Mouse (Mus musculus): ENCODE results near the gene Rhox4f. TPM values are rescaled to one million over a fixed set of nuclear protein-coding genes. Genes with fewer than 3 reads are reported as not detected.
"Not testable (repeated sequence)": the region's sequence is repeated elsewhere in the genome, so short reads cannot be mapped to it uniquely, and the experiment has no call there.

Gene Rhox4f
- not detected in 2 replicates for polyA plus RNA-seq (2015; fragmentation: Nextera tagmentation; extraction: Ambion mirVana)

- H3K4me1 ChIP-seq; H3K36me3 ChIP-seq; H3K9me3 ChIP-seq; H3K4me3 ChIP-seq (replicated peaks); ATAC-seq (ENCODE audit: insufficient read depth, low FRiP score, low read depth); H3K27me3 ChIP-seq (replicated peaks); H3K4me2 ChIP-seq; H3K27ac ChIP-seq; H3K9ac ChIP-seq: not testable (repeated sequence)
- 94% methylated on average over 16 of the region's 19 CpGs for WGBS
Measured at GRCm38 (mm10) chrX:37607604-37608003, at the start of gene Rhox4f. Rhox4f (minus strand) TSS chrX:37607704.

GRCm38 (mm10) chrX:37651227-37651626 is 43.7 kb upstream of the Rhox4f start, which contains the start of gene Rhox4g:
Rhox4g (minus strand) TSS chrX:37651327.
- H3K4me1 ChIP-seq; H3K4me3 ChIP-seq (replicated peaks); H3K36me3 ChIP-seq; H3K9me3 ChIP-seq; H3K4me2 ChIP-seq; ATAC-seq (ENCODE audit: insufficient read depth, low FRiP score, low read depth); H3K27me3 ChIP-seq (replicated peaks); H3K27ac ChIP-seq; H3K9ac ChIP-seq: not testable (repeated sequence)
- 91% methylated on average over 15 of the region's 20 CpGs for WGBS

GRCm38 (mm10) chrX:37643370-37643769 is 35.9 kb upstream of the Rhox4f start, which contains the start of gene Rhox2g:
Rhox2g (minus strand) TSS chrX:37643470.
- not testable (repeated sequence) for H3K9me3 ChIP-seq; H3K27ac ChIP-seq; ATAC-seq (ENCODE audit: insufficient read depth, low FRiP score, low read depth); H3K4me1 ChIP-seq; H3K9ac ChIP-seq; H3K27me3 ChIP-seq (replicated peaks); H3K4me3 ChIP-seq (replicated peaks); H3K36me3 ChIP-seq; H3K4me2 ChIP-seq
- WGBS: 90% methylated on average over 6 of the region's 6 CpGs

- not testable (repeated sequence) for H3K9ac ChIP-seq; H3K4me2 ChIP-seq; ATAC-seq (ENCODE audit: insufficient read depth, low FRiP score, low read depth); H3K4me3 ChIP-seq (replicated peaks); H3K4me1 ChIP-seq; H3K27me3 ChIP-seq (replicated peaks); H3K27ac ChIP-seq; H3K36me3 ChIP-seq; H3K9me3 ChIP-seq
- WGBS: 91% methylated on average over 2 of the region's 2 CpGs
Measured at GRCm38 (mm10) chrX:37628512-37628911, 21.0 kb upstream of the Rhox4f start, which contains the start of gene Rhox3g. Rhox3g (minus strand) TSS chrX:37628612.

- not testable (repeated sequence) for H3K27ac ChIP-seq; H3K4me3 ChIP-seq (replicated peaks); H3K9me3 ChIP-seq; ATAC-seq (ENCODE audit: insufficient read depth, low FRiP score, low read depth); H3K4me1 ChIP-seq; H3K36me3 ChIP-seq; H3K4me2 ChIP-seq; H3K27me3 ChIP-seq (replicated peaks); H3K9ac ChIP-seq
Measured at GRCm38 (mm10) chrX:37580692-37581091, 26.8 kb downstream of the Rhox4f start, which contains the start of gene Rhox3f. Rhox3f (plus strand) TSS chrX:37580992.

- not testable (repeated sequence) for ATAC-seq (ENCODE audit: insufficient read depth, low FRiP score, low read depth); H3K27ac ChIP-seq; H3K4me3 ChIP-seq (replicated peaks); H3K4me1 ChIP-seq; H3K9ac ChIP-seq; H3K9me3 ChIP-seq; H3K36me3 ChIP-seq; H3K27me3 ChIP-seq (replicated peaks); H3K4me2 ChIP-seq
- 50% methylated on average over 2 of the region's 2 CpGs for WGBS
Measured at GRCm38 (mm10) chrX:37572638-37573037, 34.9 kb downstream of the Rhox4f start.

GRCm38 (mm10) chrX:37571105-37571504 is 36.4 kb downstream of the Rhox4f start, which contains the start of gene Rhox2f:
Rhox2f (plus strand) TSS chrX:37571405.
- not testable (repeated sequence) for ATAC-seq (ENCODE audit: insufficient read depth, low FRiP score, low read depth); H3K4me3 ChIP-seq (replicated peaks); H3K9ac ChIP-seq; H3K27me3 ChIP-seq (replicated peaks); H3K36me3 ChIP-seq; H3K9me3 ChIP-seq; H3K4me2 ChIP-seq; H3K4me1 ChIP-seq; H3K27ac ChIP-seq
- WGBS: 90% methylated on average over 8 of the region's 8 CpGs

GRCm38 (mm10) chrX:37557112-37557511 is 50.4 kb downstream of the Rhox4f start, which contains the start of gene Rhox4e:
Rhox4e (plus strand) TSS chrX:37557412.
- H3K9me3 ChIP-seq; H3K27ac ChIP-seq; H3K4me3 ChIP-seq (replicated peaks); H3K9ac ChIP-seq; H3K4me1 ChIP-seq; H3K36me3 ChIP-seq; ATAC-seq (ENCODE audit: insufficient read depth, low FRiP score, low read depth); H3K4me2 ChIP-seq; H3K27me3 ChIP-seq (replicated peaks): not testable (repeated sequence)
- WGBS: 97% methylated on average over 10 of the region's 18 CpGs

Other genes with a start within 250 kb of the Rhox4f start
- not detected in 2 replicates for gene Rhox3a2, start 227.7 kb downstream of the Rhox4f start, polyA plus RNA-seq (2015; fragmentation: Nextera tagmentation; extraction: Ambion mirVana)
- gene Rhox4a2, start 216.9 kb downstream of the Rhox4f start, polyA plus RNA-seq (2015; fragmentation: Nextera tagmentation; extraction: Ambion mirVana): 0.30 TPM in 1 of 2 replicates, not detected in the other
- not detected in 2 replicates for gene Rhox2b, start 195.6 kb downstream of the Rhox4f start, polyA plus RNA-seq (2015; fragmentation: Nextera tagmentation; extraction: Ambion mirVana)
- not detected in 2 replicates for gene Rhox4b, start 175.2 kb downstream of the Rhox4f start, polyA plus RNA-seq (2015; fragmentation: Nextera tagmentation; extraction: Ambion mirVana)
- gene Rhox2c, start 154.0 kb downstream of the Rhox4f start, polyA plus RNA-seq (2015; fragmentation: Nextera tagmentation; extraction: Ambion mirVana): not detected in 2 replicates
- not detected in 2 replicates for gene Rhox3c, start 149.1 kb downstream of the Rhox4f start, polyA plus RNA-seq (2015; fragmentation: Nextera tagmentation; extraction: Ambion mirVana)
- not detected in 2 replicates for gene Rhox4c, start 127.4 kb downstream of the Rhox4f start, polyA plus RNA-seq (2015; fragmentation: Nextera tagmentation; extraction: Ambion mirVana)
- not detected in 2 replicates for gene Rhox2d, start 114.3 kb downstream of the Rhox4f start, polyA plus RNA-seq (2015; fragmentation: Nextera tagmentation; extraction: Ambion mirVana)
- gene Rhox4d, start 93.3 kb downstream of the Rhox4f start, polyA plus RNA-seq (2015; fragmentation: Nextera tagmentation; extraction: Ambion mirVana): not detected in 2 replicates
- not detected in 2 replicates for gene Rhox2e, start 77.3 kb downstream of the Rhox4f start, polyA plus RNA-seq (2015; fragmentation: Nextera tagmentation; extraction: Ambion mirVana)
- gene Rhox3e, start 65.7 kb downstream of the Rhox4f start, polyA plus RNA-seq (2015; fragmentation: Nextera tagmentation; extraction: Ambion mirVana): not detected in 2 replicates
- not detected in 2 replicates for gene Rhox4e, start 50.3 kb downstream of the Rhox4f start, polyA plus RNA-seq (2015; fragmentation: Nextera tagmentation; extraction: Ambion mirVana)
- not detected in 2 replicates for gene Rhox2f, start 36.3 kb downstream of the Rhox4f start, polyA plus RNA-seq (2015; fragmentation: Nextera tagmentation; extraction: Ambion mirVana)
- not detected in 2 replicates for gene Rhox3f, start 26.7 kb downstream of the Rhox4f start, polyA plus RNA-seq (2015; fragmentation: Nextera tagmentation; extraction: Ambion mirVana)
- not detected in 2 replicates for gene Rhox3g, start 20.9 kb upstream of the Rhox4f start, polyA plus RNA-seq (2015; fragmentation: Nextera tagmentation; extraction: Ambion mirVana)
- gene Rhox2g, start 35.8 kb upstream of the Rhox4f start, polyA plus RNA-seq (2015; fragmentation: Nextera tagmentation; extraction: Ambion mirVana): not detected in 2 replicates
- gene Rhox4g, start 43.6 kb upstream of the Rhox4f start, polyA plus RNA-seq (2015; fragmentation: Nextera tagmentation; extraction: Ambion mirVana): not detected in 2 replicates
- not detected in 2 replicates for gene Rhox3h, start 61.1 kb upstream of the Rhox4f start, polyA plus RNA-seq (2015; fragmentation: Nextera tagmentation; extraction: Ambion mirVana)
- gene Rhox2h, start 65.6 kb upstream of the Rhox4f start, polyA plus RNA-seq (2015; fragmentation: Nextera tagmentation; extraction: Ambion mirVana): not detected in 2 replicates
- gene Rhox5, start 197.1 kb upstream of the Rhox4f start, polyA plus RNA-seq (2015; fragmentation: Nextera tagmentation; extraction: Ambion mirVana): 1.9 and 2.8 TPM in 2 replicates
- gene Rhox6, start 219.2 kb upstream of the Rhox4f start, polyA plus RNA-seq (2015; fragmentation: Nextera tagmentation; extraction: Ambion mirVana): not detected in 2 replicates
- not detected in 2 replicates for gene Rhox7a, start 224.0 kb upstream of the Rhox4f start, polyA plus RNA-seq (2015; fragmentation: Nextera tagmentation; extraction: Ambion mirVana)